Mouse (Mus musculus) liver, adult 2 months (tissue): ENCODE data around the gene Tgfbr3.

ENCODE experiments used
- CTCF ChIP-seq: fragments of 200-500 bp; IDR thresholded peaks from 2 replicates; pipeline ENCODE4 v1.5.1; 2011; ENCODE audit warnings: low read depth, low read length, control low read depth
- POLR2A ChIP-seq: fragments of 200-500 bp; IDR thresholded peaks from 2 replicates; pipeline ENCODE4 v1.6.1; 2011; ENCODE audit warnings: low read length, control low read depth; ENCODE audit not compliant: insufficient read depth; ENCODE audit errors: extremely low read depth

DNA sequence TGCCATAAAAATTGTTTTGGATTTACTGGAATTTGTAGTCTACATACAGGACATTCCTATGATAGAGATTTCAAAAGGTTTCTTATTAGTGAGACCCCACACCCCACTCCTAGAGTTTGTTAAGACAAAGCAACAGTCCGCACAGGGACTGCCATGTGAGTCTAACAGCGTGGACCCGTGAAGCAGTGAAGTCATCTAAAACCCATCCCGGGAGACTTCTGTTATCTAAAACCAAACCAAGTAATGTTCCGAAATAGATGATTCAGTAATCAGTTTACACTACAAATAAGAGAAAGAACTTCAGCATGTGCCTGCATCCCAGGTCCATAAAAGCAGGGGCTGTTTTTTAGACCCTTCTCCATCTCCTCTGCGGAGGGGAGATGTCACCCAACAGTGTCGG is 106.7 kb downstream of the Tgfbr3 start:
- TF ChIP-seq CTCF: no peak
- TF ChIP-seq POLR2A: no peak
